Mouse (Mus musculus): ENCODE measurements around the gene Cnn3. TPM values are rescaled to one million over a fixed set of nuclear protein-coding genes. Genes with fewer than 3 reads are reported as not detected.

Gene Cnn3
- polyA plus RNA-seq, 1 experiment from 2014 or later = 975 TPM

GRCm38 (mm10) chr3:121426621-121427519 lies 573 bp downstream of the Cnn3 start:
- peak overlapping the region; percentile 99 for H3K27ac ChIP-seq (replicated peaks)
- peak; percentile 66 for ATAC-seq (ENCODE audit: low FRiP score, low read depth)
- WGBS = under 1% methylated on average over 85 of the region's 93 CpGs
- peak overlapping the region; percentile 89 for H3K4me3 ChIP-seq
- H3K9me3 ChIP-seq = no peaks in the 10 kb centered on the region
- H3K4me1 ChIP-seq = peaks cover 39% of the 10 kb centered on the region
- H3K4me2 ChIP-seq (replicated peaks) = peak overlapping the region; percentile 77
- H3K36me3 ChIP-seq = no peaks in the 10 kb centered on the region
- peak overlapping the region; percentile 98 for H3K9ac ChIP-seq (replicated peaks)
- H3K27me3 ChIP-seq = peaks cover 11% of the 10 kb centered on the region

- H3K4me3 ChIP-seq = peak overlapping the region; percentile 89
- peak overlapping the region; percentile 77 for H3K4me2 ChIP-seq (replicated peaks)
- WGBS = 0% methylated on average over 13 of the region's 13 CpGs
- no peaks in the 10 kb centered on the region for H3K9me3 ChIP-seq
- H3K27ac ChIP-seq (replicated peaks) = peak overlapping the region; percentile 99
- no peaks in the 10 kb centered on the region for H3K36me3 ChIP-seq
- H3K9ac ChIP-seq (replicated peaks) = peak overlapping the region; percentile 98
- H3K4me1 ChIP-seq = peaks cover 46% of the 10 kb centered on the region
- H3K27me3 ChIP-seq = peaks cover 11% of the 10 kb centered on the region
- ATAC-seq (ENCODE audit: low FRiP score, low read depth) = peak; percentile 74
These were observed 1.2 kb downstream of the Cnn3 start for GRCm38 (mm10) chr3:121427520-121427908.

- Histone ChIP-seq H3K36me3 (no peaks in the 10 kb centered on the region), H3K4me1 (peaks cover 53% of the 10 kb centered on the region), H3K4me2 (replicated peaks) (peak overlapping the region; percentile 77), H3K9ac (replicated peaks) (peak overlapping the region; percentile 98), H3K9me3 (no peaks in the 10 kb centered on the region), H3K4me3 (peak overlapping the region; percentile 89), H3K27ac (replicated peaks) (peak overlapping the region; percentile 99), H3K27me3 (peaks cover 11% of the 10 kb centered on the region)
- no peak for ATAC-seq (ENCODE audit: low FRiP score, low read depth)
- WGBS = 6% methylated on average over 8 of the region's 8 CpGs
These were observed 1.9 kb downstream of the Cnn3 start for GRCm38 (mm10) chr3:121428230-121428629.

- 44% methylated on average over 11 of the region's 11 CpGs for WGBS
- Histone ChIP-seq H3K27ac (replicated peaks) (no peak overlapping the region; the same call in 1 of the 2 replicates), H3K9ac (replicated peaks) (peak overlapping the region; percentile 98), H3K4me3 (peak overlapping the region; percentile 89), H3K9me3 (no peaks in the 10 kb centered on the region), H3K27me3 (peaks cover 11% of the 10 kb centered on the region), H3K4me1 (peaks cover 58% of the 10 kb centered on the region), H3K4me2 (replicated peaks) (peak overlapping the region; percentile 77), H3K36me3 (no peaks in the 10 kb centered on the region)
- no peak for ATAC-seq (ENCODE audit: low FRiP score, low read depth)
These were observed 2.5 kb downstream of the Cnn3 start for GRCm38 (mm10) chr3:121428696-121429259.

- Histone ChIP-seq H3K4me3 (peak overlapping the region; percentile 89), H3K27ac (replicated peaks) (peak overlapping the region; percentile 54; the same call in 1 of the 2 replicates), H3K9me3 (no peaks in the 10 kb centered on the region), H3K9ac (replicated peaks) (peak overlapping the region; percentile 98; the same call in 1 of the 2 replicates), H3K27me3 (peaks cover 7% of the 10 kb centered on the region), H3K4me1 (peaks cover 65% of the 10 kb centered on the region), H3K36me3 (no peaks in the 10 kb centered on the region), H3K4me2 (replicated peaks) (peak overlapping the region; percentile 77)
- no peak for ATAC-seq (ENCODE audit: low FRiP score, low read depth)
- 26% methylated on average over 3 of the region's 3 CpGs for WGBS
These were observed 3.2 kb downstream of the Cnn3 start for GRCm38 (mm10) chr3:121429469-121429868.

- no peak for ATAC-seq (ENCODE audit: low FRiP score, low read depth)
- Histone ChIP-seq H3K9me3 (no peaks in the 10 kb centered on the region), H3K36me3 (no peaks in the 10 kb centered on the region), H3K4me3 (no peak overlapping the region), H3K27ac (replicated peaks) (0 out of 2 replicates have a peak overlapping the region, but pooled peaks have one; percentile 1), H3K4me1 (peaks cover 74% of the 10 kb centered on the region), H3K9ac (replicated peaks) (no peak overlapping the region; the same call in 1 of the 2 replicates), H3K27me3 (no peaks in the 10 kb centered on the region), H3K4me2 (replicated peaks) (peak overlapping the region; percentile 77)
- WGBS = 13% methylated on average over 7 of the region's 7 CpGs
These were observed 4.1 kb downstream of the Cnn3 start for GRCm38 (mm10) chr3:121430289-121430936.

- Histone ChIP-seq H3K4me1 (peaks cover 81% of the 10 kb centered on the region), H3K4me2 (replicated peaks) (peak overlapping the region; percentile 19; the same call in 1 of the 2 replicates), H3K27me3 (no peaks in the 10 kb centered on the region), H3K27ac (replicated peaks) (peak overlapping the region; percentile 52; the same call in 1 of the 2 replicates), H3K36me3 (peaks cover 15% of the 10 kb centered on the region; the same call in 1 of the 2 replicates), H3K9me3 (no peaks in the 10 kb centered on the region), H3K9ac (replicated peaks) (no peak overlapping the region), H3K4me3 (no peak overlapping the region)
- no peak for ATAC-seq (ENCODE audit: low FRiP score, low read depth)
- 82% methylated on average over 6 of the region's 6 CpGs for WGBS
These were observed 7.1 kb downstream of the Cnn3 start for GRCm38 (mm10) chr3:121433359-121433758.

GRCm38 (mm10) chr3:121433968-121434533 lies 7.8 kb downstream of the Cnn3 start:
- H3K36me3 ChIP-seq = peaks cover 21% of the 10 kb centered on the region
- peaks cover 79% of the 10 kb centered on the region for H3K4me1 ChIP-seq
- no peak overlapping the region for H3K9ac ChIP-seq (replicated peaks)
- H3K27ac ChIP-seq (replicated peaks) = peak overlapping the region; percentile 52
- no peak for ATAC-seq (ENCODE audit: low FRiP score, low read depth)
- H3K27me3 ChIP-seq = no peaks in the 10 kb centered on the region
- 58% methylated on average over 8 of the region's 8 CpGs for WGBS
- H3K9me3 ChIP-seq = no peaks in the 10 kb centered on the region
- peak overlapping the region; percentile 19; the same call in 1 of the 2 replicates for H3K4me2 ChIP-seq (replicated peaks)
- H3K4me3 ChIP-seq = no peak overlapping the region

GRCm38 (mm10) chr3:121435296-121435695 lies 9.0 kb downstream of the Cnn3 start:
- Histone ChIP-seq H3K4me1 (peaks cover 69% of the 10 kb centered on the region), H3K9me3 (no peaks in the 10 kb centered on the region), H3K27ac (replicated peaks) (no peak overlapping the region), H3K4me3 (no peak overlapping the region), H3K9ac (replicated peaks) (no peak overlapping the region), H3K27me3 (no peaks in the 10 kb centered on the region), H3K36me3 (peaks cover 27% of the 10 kb centered on the region), H3K4me2 (replicated peaks) (no peak overlapping the region)
- WGBS = 85% methylated on average over 5 of the region's 5 CpGs
- no peak for ATAC-seq (ENCODE audit: low FRiP score, low read depth)

GRCm38 (mm10) chr3:121437070-121437469 lies 10.8 kb downstream of the Cnn3 start:
- Histone ChIP-seq H3K4me2 (replicated peaks) (no peak overlapping the region), H3K9ac (replicated peaks) (no peak overlapping the region), H3K9me3 (no peaks in the 10 kb centered on the region), H3K4me1 (peaks cover 56% of the 10 kb centered on the region), H3K27me3 (no peaks in the 10 kb centered on the region), H3K27ac (replicated peaks) (no peak overlapping the region), H3K4me3 (no peak overlapping the region), H3K36me3 (peaks cover 45% of the 10 kb centered on the region)
- no peak for ATAC-seq (ENCODE audit: low FRiP score, low read depth)
- 87% methylated on average over 7 of the region's 7 CpGs for WGBS

GRCm38 (mm10) chr3:121437996-121438395 lies 11.7 kb downstream of the Cnn3 start:
- Histone ChIP-seq H3K4me1 (peaks cover 47% of the 10 kb centered on the region), H3K9ac (replicated peaks) (no peak overlapping the region), H3K27me3 (no peaks in the 10 kb centered on the region), H3K4me2 (replicated peaks) (no peak overlapping the region), H3K36me3 (peaks cover 54% of the 10 kb centered on the region), H3K4me3 (no peak overlapping the region), H3K9me3 (no peaks in the 10 kb centered on the region), H3K27ac (replicated peaks) (no peak overlapping the region)
- WGBS = 75% methylated on average over 7 of the region's 7 CpGs
- ATAC-seq (ENCODE audit: low FRiP score, low read depth) = no peak
